Mouse (Mus musculus) liver, adult 10 weeks (tissue): ENCODE measurements around the gene Cpped1. TPM values are rescaled to one million over a fixed set of nuclear protein-coding genes. Genes with fewer than 3 reads are reported as not detected.

ENCODE experiments used
- polyA plus RNA-seq: library from polyadenylated mRNA; stranded (reverse); fragments of 350-450 nt; fragmentation: Illumina TruSeq; extraction: RNeasy Lipid Tissue Mini Kit (QIAGEN cat#74804); gene quantifications from one replicate; pipeline ENCODE4 v1.2.3, GENCODE M21; 2014; ENCODE audit warnings: low read depth, low replicate concordance

Cpped1 gene
- polyA plus RNA-seq: 59.5 TPM

DNA sequence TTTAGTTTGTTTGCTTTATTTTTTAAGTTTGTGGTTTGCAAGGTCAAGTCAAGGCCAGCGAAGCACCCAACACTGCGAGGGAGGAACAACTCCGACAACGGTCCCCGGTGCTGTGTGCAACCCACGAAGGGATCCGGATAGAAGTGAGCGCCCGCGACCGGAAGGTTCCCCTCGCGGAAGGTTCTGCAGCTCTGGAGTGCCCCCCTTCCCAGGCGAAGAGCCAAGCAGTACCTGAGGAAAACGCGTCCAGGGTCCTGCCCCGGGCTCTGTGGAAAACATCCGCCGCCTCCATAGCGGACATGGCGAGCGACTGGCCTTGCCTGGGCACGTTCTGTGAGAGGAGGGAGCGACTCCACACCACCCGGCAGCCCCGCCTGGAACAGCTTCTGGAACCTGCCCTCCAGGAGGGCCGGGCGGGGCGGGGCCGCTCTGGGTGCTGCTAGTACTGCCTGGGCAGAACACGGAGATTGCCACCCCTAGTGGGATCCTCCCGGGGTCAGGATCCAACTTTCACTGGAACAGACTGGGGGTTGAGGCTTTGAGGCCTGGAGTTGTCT, at the start of gene Cpped1:
TSS of gene Cpped1 (minus strand) at position 411 of the 557 bp plus-strand sequence.

Other genes with a start within 250 kb of the Cpped1 start
- 0.29 TPM for gene Shisa9, start 74.7 kb upstream of the Cpped1 start, polyA plus RNA-seq